Mouse (Mus musculus) liver, embryonic 16.5 days (tissue): ENCODE measurements around the gene Hecw2. TPM values are rescaled to one million over a fixed set of nuclear protein-coding genes. Genes with fewer than 3 reads are reported as not detected.

Experiments used
- ATAC-seq: fragments of 200-750 bp; cut with Nextera tagmentation; 2 replicates; pipeline ENCODE4 v1.8.0; 2017; ENCODE audit warnings: low read depth, mild to moderate bottlenecking, moderate number of reproducible peaks, moderate library complexity
- H3K27ac ChIP-seq: fragments of 300-500 bp; sonication (generic); 2 replicates; pipeline ENCODE4 v1.5.1; 2014; ENCODE audit warnings: mild to moderate bottlenecking, low read length
- H3K27me3 ChIP-seq: fragments of 300-500 bp; sonication (generic); 2 replicates; pipeline ENCODE4 v1.6.1; 2014; ENCODE audit warnings: low read depth, low read length, mixed read lengths; ENCODE audit not compliant: control insufficient read depth, insufficient read depth
- H3K36me3 ChIP-seq: fragments of 300-500 bp; sonication (generic); 2 replicates; pipeline ENCODE4 v1.6.1; 2014; ENCODE audit warnings: mild to moderate bottlenecking; ENCODE audit not compliant: control insufficient read depth, insufficient read depth
- H3K4me1 ChIP-seq: fragments of 300-500 bp; sonication (generic); 2 replicates; pipeline ENCODE4 v1.6.1; 2014; ENCODE audit warnings: low read depth, low read length, mixed read lengths; ENCODE audit not compliant: control insufficient read depth
- H3K4me2 ChIP-seq: fragments of 300-500 bp; sonication (generic); 2 replicates; pipeline ENCODE4 v1.6.1; 2014; ENCODE audit warnings: low read depth, low read length, mixed read lengths
- H3K4me3 ChIP-seq: fragments of 300-500 bp; sonication (generic); 2 replicates; pipeline ENCODE4 v1.5.1; 2014; ENCODE audit warnings: low read depth, mild to moderate bottlenecking, low read length
- H3K9ac ChIP-seq: fragments of 300-500 bp; sonication (generic); 2 replicates; pipeline ENCODE4 v1.6.1; 2014; ENCODE audit warnings: low read depth, low read length
- H3K9me3 ChIP-seq: fragments of 300-500 bp; sonication (generic); replicated peaks from 2 replicates; pipeline ENCODE4 v1.6.1; 2016; ENCODE audit warnings: low read length; ENCODE audit not compliant: control insufficient read depth
- WGBS: fragments of 180-500 bp; shearing (Covaris S2); extraction: QIAGEN DNeasy Blood & Tissue Kit; methylation state at CpG from one replicate; pipeline ENCODE4 v1.1.7; 2014; ENCODE audit not compliant: insufficient replicate concordance; 5-methylcytosine and 5-hydroxymethylcytosine counted together
- polyA plus RNA-seq: library from polyadenylated mRNA; unstranded; fragments of >200 nt; fragmentation: Nextera tagmentation; extraction: Ambion mirVana; gene quantifications from 2 replicates; pipeline ENCODE4 v1.2.1, GENCODE M21; 2015

Gene Hecw2
- 0.41 and 0.51 TPM in 2 replicates for polyA plus RNA-seq

DNA sequence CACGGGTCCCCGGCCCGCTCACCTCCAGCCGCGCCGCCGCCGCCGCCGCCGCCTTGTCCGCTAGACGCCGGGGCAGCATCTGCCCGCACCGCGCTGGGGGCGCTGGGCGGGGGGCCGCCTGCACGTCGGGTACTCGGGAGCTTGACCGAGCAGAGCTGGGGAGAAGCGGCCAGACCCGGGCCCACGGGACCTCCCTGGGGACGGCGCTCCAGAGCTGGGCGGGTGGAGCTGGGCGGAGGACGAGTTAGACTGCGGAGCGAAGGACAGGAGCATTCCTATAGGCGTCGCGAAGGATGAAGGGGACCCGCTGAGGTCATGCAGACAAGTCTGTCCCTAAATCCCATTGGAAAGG, at the start of gene Hecw2:
Gene Hecw2, minus strand, starts transcription at position 215 of the 352 bp plus-strand sequence.
- Histone ChIP-seq H3K9me3 (no peaks in the 10 kb centered on the region), H3K4me1 (no peaks in the 10 kb centered on the region), H3K27ac (no peak within 1 kb of the TSS), H3K4me3 (peak within 1 kb of the TSS; percentile 57), H3K4me2 (peak within 1 kb of the TSS; percentile 68), H3K27me3 (peaks cover 33% of the 10 kb centered on the region), H3K36me3 (no peaks in the 10 kb centered on the region), H3K9ac (no peak within 1 kb of the TSS)
- 2% methylated on average over 35 of the region's 38 CpGs for WGBS
- no peak for ATAC-seq

DNA sequence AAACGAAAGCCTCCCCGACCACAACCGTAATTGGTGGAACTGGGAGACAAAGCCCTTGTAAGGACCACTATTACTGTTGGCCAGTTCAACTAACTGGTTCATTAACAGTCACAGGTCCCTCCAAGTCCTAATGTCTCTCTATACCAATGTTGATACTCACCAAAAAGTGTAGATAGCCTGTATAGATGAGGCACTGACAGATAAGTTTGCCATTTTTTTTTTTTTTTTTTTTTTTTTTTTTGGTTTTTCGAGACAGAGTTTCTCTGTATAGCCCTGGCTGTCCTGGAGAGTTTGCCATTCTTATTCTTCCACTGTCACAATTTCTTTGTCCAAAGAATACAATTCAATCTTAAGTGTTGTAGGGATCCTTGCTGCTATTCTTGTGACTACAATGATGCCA, 47.8 kb upstream of the Hecw2 start:
- no peaks in the 10 kb centered on the region for H3K27me3 ChIP-seq
- H3K4me1 ChIP-seq, result no peaks in the 10 kb centered on the region
- H3K9ac ChIP-seq, result no peak overlapping the region
- H3K9me3 ChIP-seq, result no peaks in the 10 kb centered on the region
- H3K27ac ChIP-seq, result no peak overlapping the region
- H3K36me3 ChIP-seq, result no peaks in the 10 kb centered on the region
- 67% methylated on average over 4 of the region's 4 CpGs for WGBS
- ATAC-seq, result no peak
- H3K4me3 ChIP-seq, result no peak overlapping the region
- no peak overlapping the region for H3K4me2 ChIP-seq

DNA sequence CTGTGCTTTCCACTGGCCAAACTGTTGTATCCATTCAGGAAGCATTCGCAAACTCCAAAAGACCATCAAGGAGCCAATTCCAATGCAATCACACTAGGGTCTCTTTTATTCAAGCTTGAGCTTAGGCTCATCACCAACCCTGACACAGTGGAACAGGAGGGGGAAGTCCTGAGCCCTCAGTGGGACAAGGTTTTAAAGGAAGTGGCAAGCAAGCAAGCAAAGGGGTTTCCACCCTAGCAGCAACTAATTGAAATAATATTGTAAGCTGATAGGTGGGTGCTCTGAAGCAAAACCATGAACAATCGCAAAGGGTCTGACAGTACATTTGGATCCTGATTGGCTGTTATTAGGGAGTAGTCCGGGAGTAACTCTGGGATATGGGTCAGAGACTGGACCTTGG, 25.3 kb upstream of the Hecw2 start:
- no peak overlapping the region for H3K9ac ChIP-seq
- H3K9me3 ChIP-seq, result no peaks in the 10 kb centered on the region
- 71% methylated on average over 3 of the region's 3 CpGs for WGBS
- H3K27me3 ChIP-seq, result no peaks in the 10 kb centered on the region
- H3K4me1 ChIP-seq, result no peaks in the 10 kb centered on the region
- no peak for ATAC-seq
- no peaks in the 10 kb centered on the region for H3K36me3 ChIP-seq
- no peak overlapping the region for H3K4me2 ChIP-seq
- no peak overlapping the region for H3K4me3 ChIP-seq
- H3K27ac ChIP-seq, result no peak overlapping the region

DNA sequence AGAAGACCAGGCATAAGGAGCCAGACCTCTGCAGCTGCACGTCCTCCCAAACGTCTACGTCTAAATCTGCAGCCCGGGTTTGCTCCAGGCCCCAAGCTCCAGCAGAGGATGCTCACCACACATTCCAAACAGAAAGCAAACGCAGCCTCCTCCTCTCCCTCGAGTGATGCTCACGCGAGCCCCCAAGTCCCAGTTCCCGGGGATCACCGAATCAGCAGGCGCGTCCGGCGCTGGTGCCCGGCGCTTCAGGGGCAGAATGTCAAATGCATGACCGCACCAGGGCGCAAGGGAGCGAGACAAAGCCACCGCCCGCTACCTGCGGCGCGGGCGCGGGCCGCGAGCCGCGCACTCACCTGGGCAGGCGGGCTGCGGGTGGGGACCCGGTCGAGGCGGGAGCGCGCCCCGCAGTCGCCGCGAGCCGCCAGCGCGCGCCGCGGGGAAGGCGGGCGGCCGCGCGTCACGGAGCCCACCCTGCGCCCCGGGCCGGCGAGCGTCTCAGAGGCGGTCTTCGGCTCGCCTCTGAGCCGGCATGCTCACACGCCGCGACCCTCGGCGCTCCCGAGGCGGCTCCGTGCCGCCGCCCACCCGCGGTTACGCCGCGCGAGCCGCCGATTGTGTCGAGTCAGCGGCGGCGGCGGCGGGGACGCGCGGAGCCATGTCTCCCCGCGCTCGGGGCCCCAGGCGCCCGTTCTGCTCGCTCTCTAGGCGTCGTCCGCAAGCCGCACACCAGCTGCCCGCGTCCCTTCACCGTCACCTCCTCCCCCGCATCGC, 600 bp downstream of the Hecw2 start:
- under 1% methylated on average over 96 of the region's 104 CpGs for WGBS
- peaks cover 33% of the 10 kb centered on the region for H3K27me3 ChIP-seq
- peak overlapping the region; percentile 57 for H3K4me3 ChIP-seq
- H3K4me1 ChIP-seq, result no peaks in the 10 kb centered on the region
- peak overlapping the region; percentile 68 for H3K4me2 ChIP-seq
- no peaks in the 10 kb centered on the region for H3K36me3 ChIP-seq
- no peak for ATAC-seq
- no peaks in the 10 kb centered on the region for H3K9me3 ChIP-seq
- no peak overlapping the region for H3K27ac ChIP-seq
- no peak overlapping the region for H3K9ac ChIP-seq

DNA sequence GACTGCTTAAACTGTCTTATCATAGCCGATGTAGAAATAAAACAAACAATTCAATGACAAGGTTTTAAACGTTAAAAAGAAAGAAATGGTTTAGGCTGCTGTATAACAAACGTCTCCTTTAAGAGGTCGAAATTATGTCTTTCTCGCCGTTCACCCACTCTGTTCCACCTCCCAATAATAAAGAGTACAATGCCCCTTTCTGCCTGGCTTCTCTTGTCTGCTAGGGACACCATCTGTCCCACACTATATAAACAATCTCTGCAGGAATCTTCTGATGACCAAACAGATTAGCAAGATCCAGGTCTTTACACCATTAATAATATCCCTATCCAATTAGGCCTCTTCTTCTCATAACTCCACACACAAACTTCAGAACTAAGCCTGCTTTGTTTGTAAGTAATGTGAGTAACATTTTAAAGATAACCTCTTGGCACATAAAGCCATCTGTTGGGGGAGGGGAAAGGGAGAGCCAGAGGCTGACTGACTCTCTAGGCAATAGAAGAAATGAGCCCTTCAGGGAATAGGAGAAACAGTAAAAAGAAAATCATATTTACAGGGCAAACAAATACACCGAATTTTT, 1.7 kb downstream of the Hecw2 start:
- no peaks in the 10 kb centered on the region for H3K36me3 ChIP-seq
- no peak overlapping the region for H3K4me3 ChIP-seq
- ATAC-seq, result no peak
- no peak overlapping the region for H3K27ac ChIP-seq
- H3K9ac ChIP-seq, result no peak overlapping the region
- no peaks in the 10 kb centered on the region for H3K9me3 ChIP-seq
- H3K27me3 ChIP-seq, result peaks cover 33% of the 10 kb centered on the region
- no peak overlapping the region for H3K4me2 ChIP-seq
- H3K4me1 ChIP-seq, result no peaks in the 10 kb centered on the region
- WGBS, result 35% methylated on average over 7 of the region's 7 CpGs

DNA sequence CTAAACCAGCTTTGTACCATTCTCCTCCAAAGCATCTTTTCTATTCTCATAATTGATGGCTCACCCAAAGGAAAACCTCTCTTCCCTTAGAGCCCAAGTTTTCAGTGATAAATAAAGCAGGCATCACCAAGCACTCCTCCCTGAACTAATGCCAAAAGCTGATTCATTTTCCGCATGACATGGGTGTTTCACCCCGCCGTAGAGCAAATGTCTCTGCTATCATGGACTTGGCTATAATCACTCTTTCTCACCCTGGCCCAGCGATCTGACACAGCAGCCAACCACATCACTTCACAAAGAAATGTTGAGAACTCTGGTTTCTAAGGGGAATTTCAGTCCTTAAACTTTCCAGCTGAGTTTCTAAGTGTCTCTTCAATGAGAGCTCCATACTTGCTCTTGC, 7.4 kb downstream of the Hecw2 start:
- WGBS, result 66% methylated on average over 4 of the region's 4 CpGs
- H3K36me3 ChIP-seq, result no peaks in the 10 kb centered on the region
- H3K4me2 ChIP-seq, result no peak overlapping the region
- H3K9ac ChIP-seq, result no peak overlapping the region
- no peaks in the 10 kb centered on the region for H3K9me3 ChIP-seq
- H3K4me1 ChIP-seq, result no peaks in the 10 kb centered on the region
- ATAC-seq, result no peak
- H3K27ac ChIP-seq, result no peak overlapping the region
- no peaks in the 10 kb centered on the region for H3K27me3 ChIP-seq
- H3K4me3 ChIP-seq, result no peak overlapping the region

DNA sequence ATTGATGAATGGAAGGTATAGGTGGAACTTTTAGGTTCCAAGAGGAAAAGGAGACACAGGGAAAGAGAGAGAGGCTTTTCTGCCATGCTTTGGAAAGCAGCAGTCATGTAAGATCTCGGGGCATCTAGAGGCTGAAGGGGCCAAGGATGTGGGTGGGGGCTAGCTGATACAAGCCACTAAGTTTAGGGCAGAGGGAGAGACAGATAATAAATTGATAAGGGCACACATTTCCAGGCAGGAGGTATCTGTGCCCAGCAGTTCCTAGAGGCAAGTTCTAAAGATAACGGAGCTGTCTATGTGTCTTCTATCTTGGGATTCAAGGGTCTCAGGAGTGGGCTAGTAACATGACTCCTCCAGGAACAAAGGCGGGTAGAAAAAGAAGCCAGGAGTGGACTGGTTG, 8.6 kb downstream of the Hecw2 start:
- Histone ChIP-seq H3K9me3 (no peaks in the 10 kb centered on the region), H3K9ac (no peak overlapping the region), H3K4me3 (no peak overlapping the region), H3K36me3 (no peaks in the 10 kb centered on the region), H3K27me3 (no peaks in the 10 kb centered on the region), H3K4me2 (no peak overlapping the region), H3K4me1 (no peaks in the 10 kb centered on the region), H3K27ac (no peak overlapping the region)
- WGBS, result 23% methylated on average over 3 of the region's 3 CpGs
- ATAC-seq, result no peak

DNA sequence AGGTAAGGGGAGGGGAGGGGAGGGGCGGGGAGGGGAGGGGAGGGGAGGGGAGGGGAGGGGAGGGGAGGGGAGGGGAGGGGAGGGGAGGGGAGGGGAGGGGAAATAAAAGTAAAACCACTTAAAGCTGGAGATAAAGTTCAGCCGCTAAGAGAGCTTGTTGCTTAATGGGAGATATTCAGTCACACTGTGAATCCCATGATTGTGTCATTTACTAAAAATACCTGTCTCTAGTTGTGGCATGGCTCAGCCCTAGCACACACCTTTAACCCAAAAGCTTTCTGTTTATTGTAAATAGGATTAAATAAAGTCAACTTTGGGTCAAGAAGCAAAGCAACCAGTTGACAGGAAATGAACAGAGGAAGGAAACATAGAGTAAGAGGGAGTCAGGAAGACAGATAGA, 14.3 kb downstream of the Hecw2 start:
- ATAC-seq, result no peak
- Histone ChIP-seq H3K9me3 (no peaks in the 10 kb centered on the region), H3K9ac (no peak overlapping the region), H3K4me3 (no peak overlapping the region), H3K36me3 (no peaks in the 10 kb centered on the region), H3K4me2 (no peak overlapping the region), H3K27me3 (no peaks in the 10 kb centered on the region), H3K4me1 (no peaks in the 10 kb centered on the region), H3K27ac (no peak overlapping the region)
- whole genome bisulfite sequencing, result 20% methylated on average over 1 of the region's 2 CpGs

DNA sequence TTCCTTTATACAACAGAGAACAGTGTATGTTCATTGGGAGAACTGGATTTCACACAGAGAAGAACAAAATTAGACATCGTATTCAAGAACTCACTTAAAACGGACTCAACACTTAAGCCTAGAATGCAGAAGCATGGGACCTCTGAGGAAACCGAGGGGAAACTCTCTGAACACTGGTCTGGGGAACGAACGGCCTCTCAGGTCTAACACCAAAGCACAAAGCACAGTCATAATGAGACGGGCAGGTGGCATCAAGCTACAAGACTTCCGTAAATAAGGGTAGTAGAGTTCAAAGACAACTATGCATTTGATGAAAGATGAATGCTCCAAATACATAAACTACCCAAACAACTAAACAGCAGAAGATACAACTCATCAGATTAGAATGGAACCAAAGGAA, 15.8 kb downstream of the Hecw2 start:
- no peak overlapping the region for H3K9ac ChIP-seq
- ATAC-seq, result no peak
- no peak overlapping the region for H3K4me3 ChIP-seq
- H3K36me3 ChIP-seq, result no peaks in the 10 kb centered on the region
- no peaks in the 10 kb centered on the region for H3K27me3 ChIP-seq
- H3K4me2 ChIP-seq, result no peak overlapping the region
- WGBS, result 72% methylated on average over 7 of the region's 7 CpGs
- no peak overlapping the region for H3K27ac ChIP-seq
- H3K4me1 ChIP-seq, result no peaks in the 10 kb centered on the region
- H3K9me3 ChIP-seq, result no peaks in the 10 kb centered on the region
